Mouse (Mus musculus): ENCODE results near the gene Adamtsl1. TPM values are rescaled to one million over a fixed set of nuclear protein-coding genes. Genes with fewer than 3 reads are reported as not detected.

Gene Adamtsl1
- polyA plus RNA-seq, 1 experiment: 0.48 TPM

DNA sequence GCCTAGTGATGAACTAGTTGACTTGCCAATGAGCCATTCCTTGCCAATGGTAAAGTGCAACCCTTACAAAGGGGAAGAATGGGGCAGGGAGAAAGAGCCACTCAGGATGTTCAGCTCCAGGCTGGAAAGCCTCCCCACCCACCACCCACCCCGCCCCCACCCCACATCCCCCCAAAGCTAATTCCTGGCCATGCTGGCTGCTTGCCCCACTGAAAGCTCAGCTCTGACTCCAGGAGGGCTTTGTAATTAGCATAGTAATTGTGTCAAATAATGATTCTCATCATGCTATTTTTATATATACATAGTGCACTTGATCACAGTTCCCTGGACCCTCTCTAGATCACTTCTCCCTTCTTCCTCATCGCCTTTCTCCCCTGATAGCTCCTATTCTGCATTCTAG, 798.4 kb downstream of the Adamtsl1 start:
- Histone ChIP-seq H3K79me2 (ENCODE audit: control insufficient read depth, insufficient read depth) (no peaks in the 10 kb centered on the region), H3ac (ENCODE audit: control insufficient read depth, insufficient read length, low read depth) (no peak overlapping the region), H3K36me3 (ENCODE audit: control insufficient read depth, insufficient read depth) (no peaks in the 10 kb centered on the region), H3K4me3 (ENCODE audit: insufficient read depth, poor library complexity, severe bottlenecking) (no peak overlapping the region), H3K27me3 (ENCODE audit: control insufficient read depth, insufficient read depth, insufficient read length) (no peaks in the 10 kb centered on the region), H3K79me3 (ENCODE audit: low read depth) (no peaks in the 10 kb centered on the region)
- no peak for TF ChIP-seq CTCF (IDR thresholded peaks at IDR 0.05; ENCODE audit: control insufficient read depth, insufficient read depth, insufficient read length)
- no peak for TF ChIP-seq FOSL1 (IDR thresholded peaks at IDR 0.05; ENCODE audit: insufficient read depth, low read length, poor library complexity, severe bottlenecking)
- no peak for TF ChIP-seq CEBPB (IDR thresholded peaks at IDR 0.05; ENCODE audit: low read depth)
- no peak for TF ChIP-seq MYOD1 (IDR thresholded peaks at IDR 0.05; ENCODE audit: control insufficient read depth, insufficient read length, low read depth)
- TF ChIP-seq USF1 (IDR thresholded peaks at IDR 0.05; ENCODE audit: low read depth): no peak
- TF ChIP-seq MAX (IDR thresholded peaks at IDR 0.05): no peak
- no peak for TF ChIP-seq MYOG (IDR thresholded peaks at IDR 0.05; ENCODE audit: control insufficient read depth, extremely low read depth, insufficient read length)

DNA sequence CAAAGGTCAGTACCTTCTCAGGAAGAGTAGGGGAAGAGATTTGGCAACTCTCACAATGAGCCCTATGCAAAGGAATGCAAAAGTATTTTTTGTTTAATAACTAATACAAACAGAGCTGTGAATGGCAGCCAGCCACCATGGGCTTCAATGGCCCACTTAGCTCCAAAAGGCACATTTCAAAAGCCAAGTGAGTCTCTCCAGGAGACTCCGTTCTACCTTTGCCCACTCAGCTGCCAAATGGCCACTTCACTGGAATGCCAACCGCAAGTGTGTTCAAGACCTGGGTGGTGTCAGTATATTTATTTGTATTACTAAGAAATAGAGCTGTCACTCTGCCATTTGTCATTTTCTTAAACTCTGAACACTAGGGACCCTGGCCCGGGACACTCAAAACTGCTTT, 800.5 kb downstream of the Adamtsl1 start:
- Histone ChIP-seq H3K79me3 (ENCODE audit: low read depth) (no peaks in the 10 kb centered on the region), H3K4me3 (ENCODE audit: insufficient read depth, poor library complexity, severe bottlenecking) (no peak overlapping the region), H3K27me3 (ENCODE audit: control insufficient read depth, insufficient read depth, insufficient read length) (no peaks in the 10 kb centered on the region), H3K79me2 (ENCODE audit: control insufficient read depth, insufficient read depth) (no peaks in the 10 kb centered on the region), H3ac (ENCODE audit: control insufficient read depth, insufficient read length, low read depth) (no peak overlapping the region), H3K36me3 (ENCODE audit: control insufficient read depth, insufficient read depth) (no peaks in the 10 kb centered on the region)
- TF ChIP-seq MAX (IDR thresholded peaks at IDR 0.05) (no peak), USF1 (IDR thresholded peaks at IDR 0.05; ENCODE audit: low read depth) (no peak), CTCF (IDR thresholded peaks at IDR 0.05; ENCODE audit: control insufficient read depth, insufficient read depth, insufficient read length) (no peak), MYOD1 (IDR thresholded peaks at IDR 0.05; ENCODE audit: control insufficient read depth, insufficient read length, low read depth) (no peak), FOSL1 (IDR thresholded peaks at IDR 0.05; ENCODE audit: insufficient read depth, low read length, poor library complexity, severe bottlenecking) (no peak), MYOG (IDR thresholded peaks at IDR 0.05; ENCODE audit: control insufficient read depth, extremely low read depth, insufficient read length) (no peak), CEBPB (IDR thresholded peaks at IDR 0.05; ENCODE audit: low read depth) (no peak)

DNA sequence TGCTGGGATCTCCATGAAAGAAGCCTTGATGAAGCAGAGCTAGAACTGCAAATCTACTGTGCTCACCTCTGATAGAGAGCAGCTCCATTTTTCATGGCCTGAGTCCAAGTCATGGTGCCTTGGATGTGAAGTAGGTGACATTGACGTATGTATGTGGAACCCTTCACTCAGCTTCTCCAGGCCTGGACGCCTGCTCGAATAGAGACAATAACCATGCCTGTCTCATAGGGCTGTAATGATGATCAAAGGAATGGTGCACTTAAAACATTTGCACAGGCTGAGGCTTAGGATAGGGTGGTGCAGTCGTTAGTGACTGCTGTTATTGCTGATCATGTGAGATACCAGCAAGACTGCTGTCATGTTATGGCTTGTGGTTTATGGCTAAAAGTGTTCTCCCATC, 801.1 kb downstream of the Adamtsl1 start:
- TF ChIP-seq MYOG (IDR thresholded peaks at IDR 0.05; ENCODE audit: control insufficient read depth, extremely low read depth, insufficient read length): no peak
- TF ChIP-seq CEBPB (IDR thresholded peaks at IDR 0.05; ENCODE audit: low read depth): no peak
- no peak for TF ChIP-seq MAX (IDR thresholded peaks at IDR 0.05)
- no peak for TF ChIP-seq CTCF (IDR thresholded peaks at IDR 0.05; ENCODE audit: control insufficient read depth, insufficient read depth, insufficient read length)
- TF ChIP-seq MYOD1 (IDR thresholded peaks at IDR 0.05; ENCODE audit: control insufficient read depth, insufficient read length, low read depth): no peak
- H3ac ChIP-seq (ENCODE audit: control insufficient read depth, insufficient read length, low read depth): no peak overlapping the region
- H3K79me3 ChIP-seq (ENCODE audit: low read depth): no peaks in the 10 kb centered on the region
- H3K4me3 ChIP-seq (ENCODE audit: insufficient read depth, poor library complexity, severe bottlenecking): no peak overlapping the region
- H3K79me2 ChIP-seq (ENCODE audit: control insufficient read depth, insufficient read depth): no peaks in the 10 kb centered on the region
- H3K36me3 ChIP-seq (ENCODE audit: control insufficient read depth, insufficient read depth): no peaks in the 10 kb centered on the region
- H3K27me3 ChIP-seq (ENCODE audit: control insufficient read depth, insufficient read depth, insufficient read length): no peaks in the 10 kb centered on the region

- Histone ChIP-seq H3ac (ENCODE audit: control insufficient read depth, insufficient read length, low read depth) (no peak overlapping the region), H3K27me3 (ENCODE audit: control insufficient read depth, insufficient read depth, insufficient read length) (no peaks in the 10 kb centered on the region), H3K79me2 (ENCODE audit: control insufficient read depth, insufficient read depth) (no peaks in the 10 kb centered on the region), H3K4me3 (ENCODE audit: insufficient read depth, poor library complexity, severe bottlenecking) (no peak overlapping the region), H3K36me3 (ENCODE audit: control insufficient read depth, insufficient read depth) (no peaks in the 10 kb centered on the region), H3K79me3 (ENCODE audit: low read depth) (no peaks in the 10 kb centered on the region)
- TF ChIP-seq CTCF (IDR thresholded peaks at IDR 0.05; ENCODE audit: control insufficient read depth, insufficient read depth, insufficient read length): no peak
- TF ChIP-seq FOSL1 (IDR thresholded peaks at IDR 0.05; ENCODE audit: insufficient read depth, low read length, poor library complexity, severe bottlenecking): no peak
- TF ChIP-seq MAX (IDR thresholded peaks at IDR 0.05): no peak
- no peak for TF ChIP-seq MYOG (IDR thresholded peaks at IDR 0.05; ENCODE audit: control insufficient read depth, extremely low read depth, insufficient read length)
- TF ChIP-seq MYOD1 (IDR thresholded peaks at IDR 0.05; ENCODE audit: control insufficient read depth, insufficient read length, low read depth): no peak
- TF ChIP-seq CEBPB (IDR thresholded peaks at IDR 0.05; ENCODE audit: low read depth): no peak
- no peak for TF ChIP-seq USF1 (IDR thresholded peaks at IDR 0.05; ENCODE audit: low read depth)
Observed at GRCm38 (mm10) chr4:86317916-86318542, 804.1 kb downstream of the Adamtsl1 start.

DNA sequence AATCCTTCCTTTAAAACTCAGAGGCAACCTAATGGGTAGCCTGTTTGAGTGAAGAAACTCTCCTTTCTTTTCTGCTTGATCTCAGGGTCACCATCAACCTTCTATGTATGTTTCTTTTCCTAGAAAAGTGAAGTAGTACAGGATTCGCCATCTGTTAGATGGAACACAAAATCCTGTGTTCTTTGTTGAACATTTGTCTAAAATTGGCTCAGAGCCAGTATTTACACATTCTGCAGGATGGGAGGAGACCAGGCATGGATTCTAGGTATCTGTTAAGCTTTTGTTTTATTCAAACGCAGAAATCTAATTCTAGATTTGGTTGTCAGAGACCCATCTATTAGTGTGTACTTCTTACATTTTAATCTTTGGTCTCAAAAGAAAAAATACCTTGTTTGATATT, 811.4 kb downstream of the Adamtsl1 start:
- H3K27me3 ChIP-seq (ENCODE audit: control insufficient read depth, insufficient read depth, insufficient read length): no peaks in the 10 kb centered on the region
- H3K36me3 ChIP-seq (ENCODE audit: control insufficient read depth, insufficient read depth): no peaks in the 10 kb centered on the region
- H3ac ChIP-seq (ENCODE audit: control insufficient read depth, insufficient read length, low read depth): no peak overlapping the region
- TF ChIP-seq MYOD1 (IDR thresholded peaks at IDR 0.05; ENCODE audit: control insufficient read depth, insufficient read length, low read depth): no peak
- TF ChIP-seq MAX (IDR thresholded peaks at IDR 0.05): no peak
- TF ChIP-seq CTCF (IDR thresholded peaks at IDR 0.05; ENCODE audit: control insufficient read depth, insufficient read depth, insufficient read length): no peak
- no peak for TF ChIP-seq USF1 (IDR thresholded peaks at IDR 0.05; ENCODE audit: low read depth)
- no peak for TF ChIP-seq FOSL1 (IDR thresholded peaks at IDR 0.05; ENCODE audit: insufficient read depth, low read length, poor library complexity, severe bottlenecking)
- TF ChIP-seq CEBPB (IDR thresholded peaks at IDR 0.05; ENCODE audit: low read depth): no peak
- no peak overlapping the region for H3K4me3 ChIP-seq (ENCODE audit: insufficient read depth, poor library complexity, severe bottlenecking)
- H3K79me2 ChIP-seq (ENCODE audit: control insufficient read depth, insufficient read depth): no peaks in the 10 kb centered on the region
- H3K79me3 ChIP-seq (ENCODE audit: low read depth): no peaks in the 10 kb centered on the region

DNA sequence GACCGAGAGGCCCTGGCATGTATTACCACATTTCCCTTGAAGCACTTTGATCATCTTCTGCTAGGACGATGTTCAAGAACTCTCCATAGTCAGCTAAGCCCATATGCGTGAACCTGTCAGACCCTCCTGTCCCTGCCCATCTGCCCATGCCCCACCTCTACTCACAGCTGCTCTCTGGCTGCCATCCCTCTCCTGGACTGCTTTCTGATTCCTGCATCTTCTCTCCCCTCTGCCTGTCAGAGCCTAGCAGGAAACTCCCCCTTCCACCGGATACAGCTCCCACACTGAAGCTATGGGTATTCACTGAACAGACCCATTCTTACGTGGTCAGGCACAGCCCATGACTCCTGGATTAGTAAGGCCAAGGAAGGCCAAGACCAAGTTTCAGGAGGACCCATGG, 812.0 kb downstream of the Adamtsl1 start:
- Histone ChIP-seq H3K27me3 (ENCODE audit: control insufficient read depth, insufficient read depth, insufficient read length) (no peaks in the 10 kb centered on the region), H3K36me3 (ENCODE audit: control insufficient read depth, insufficient read depth) (no peaks in the 10 kb centered on the region), H3ac (ENCODE audit: control insufficient read depth, insufficient read length, low read depth) (no peak overlapping the region), H3K79me2 (ENCODE audit: control insufficient read depth, insufficient read depth) (no peaks in the 10 kb centered on the region), H3K4me3 (ENCODE audit: insufficient read depth, poor library complexity, severe bottlenecking) (no peak overlapping the region), H3K79me3 (ENCODE audit: low read depth) (no peaks in the 10 kb centered on the region)
- TF ChIP-seq USF1 (IDR thresholded peaks at IDR 0.05; ENCODE audit: low read depth) (no peak), MAX (IDR thresholded peaks at IDR 0.05) (no peak)
